In genomic region chr12:111038976-111039612, GRCm38 (mm10) we compare ENCODE assay signal across 8 mouse cellular contexts. TPM values are rescaled to one million over a fixed set of nuclear protein-coding genes. Genes with fewer than 3 reads are reported as not detected.
DNase-seq lines count a peak whose midpoint lies in the region; ATAC-seq lines count a peak whose summit lies in the region.

Gene Rcor1 (plus strand): TSS chr12:111039351.

- H3K27ac ChIP-seq in heart, embryonic 10.5 days: peak within 1 kb of the TSS; percentile 100
- H3K27ac ChIP-seq in kidney, embryonic 15.5 days: peak within 1 kb of the TSS; percentile 99

- peaks cover 35% of the 10 kb centered on the region for H3K4me1 ChIP-seq in heart, embryonic 10.5 days
- peaks cover 34% of the 10 kb centered on the region for H3K4me1 ChIP-seq in kidney, embryonic 15.5 days

- H3K4me3 ChIP-seq in heart, embryonic 10.5 days: peak within 1 kb of the TSS; percentile 99
- peak within 1 kb of the TSS; percentile 97 for H3K4me3 ChIP-seq in kidney, embryonic 15.5 days (replicated peaks)

- DNase-seq in B cell, adult 2 months: peak; percentile 97 to 99
- peak; percentile 100 for DNase-seq in brain, adult 2 months (ENCODE audit: low read depth, low spot score)
- peak; percentile 100 for DNase-seq in heart, embryonic 10.5 days (ENCODE audit: low spot score)
- peak; percentile 100 for DNase-seq in liver
- DNase-seq in spleen, postnatal 4 days (ENCODE audit: low spot score in 2 of 2): peak; percentile 99

- H3K9me3 ChIP-seq in heart, embryonic 10.5 days: no peaks in the 10 kb centered on the region
- H3K9me3 ChIP-seq in kidney, embryonic 15.5 days (replicated peaks): no peaks in the 10 kb centered on the region

- H3K9ac ChIP-seq in kidney, embryonic 15.5 days: peak within 1 kb of the TSS; percentile 97

- peaks cover 13% of the 10 kb centered on the region for H3K36me3 ChIP-seq in heart, embryonic 10.5 days
- peaks cover 17% of the 10 kb centered on the region for H3K36me3 ChIP-seq in kidney, embryonic 15.5 days

- under 1% methylated on average over 66 of the region's 76 CpGs for WGBS in heart, embryonic 10.5 days
- under 1% methylated on average over 64 of the region's 76 CpGs for WGBS in kidney, embryonic 15.5 days

- H3K4me2 ChIP-seq in kidney, embryonic 15.5 days: peak within 1 kb of the TSS; percentile 95

- H3K27me3 ChIP-seq in heart, embryonic 10.5 days (ENCODE audit: insufficient read depth, poor library complexity, severe bottlenecking): no peaks in the 10 kb centered on the region
- H3K27me3 ChIP-seq in kidney, embryonic 15.5 days: no peaks in the 10 kb centered on the region

- ATAC-seq in erythroblast, adult 5-6 weeks (replicated peaks; ENCODE audit: low FRiP score, poor library complexity, severe bottlenecking): peak; percentile 93
- peak; percentile 97 for ATAC-seq in kidney, embryonic 15.5 days (replicated peaks; ENCODE audit: low FRiP score)
- ATAC-seq in monocyte, adult 5-6 weeks (replicated peaks; ENCODE audit: insufficient number of reproducible peaks, low FRiP score, low TSS enrichment, poor library complexity, severe bottlenecking): peak; percentile 94

RNA-seq across cellular contexts. Expression of gene Rcor1, which starts in this region (rescaled TPM):
- total RNA-seq in erythroblast, adult 5-6 weeks (2015; ENCODE audit: low replicate concordance): 21.3 and 26.9 TPM in 2 replicates
- total RNA-seq in erythroblast, adult 5-6 weeks (2017; ENCODE audit: low replicate concordance): 9.8 and 18.0 TPM in 2 replicates
- 6.5 and 9.2 TPM in 2 replicates for polyA plus RNA-seq in heart, embryonic 10.5 days (2016; fragmentation: Nextera tagmentation; extraction: Ambion mirVana)
- polyA plus RNA-seq in kidney, embryonic 15.5 days (2015; fragmentation: Nextera tagmentation; extraction: Ambion mirVana): 10.0 and 10.5 TPM in 2 replicates
- 12.4 to 20.5 TPM (median 14.2 TPM) in 3 replicates for total RNA-seq in monocyte, adult 5-6 weeks (2017)

Comparison
In these comparisons a context has a peak if more than half of its experiments do, and no peak if none do; other contexts are left out.
1. Peak in every context shown above with its lines: DNase-seq, ATAC-seq, H3K4me3 ChIP-seq and H3K27ac ChIP-seq.